Mouse (Mus musculus): ENCODE data around the gene Hebp1.

DNA sequence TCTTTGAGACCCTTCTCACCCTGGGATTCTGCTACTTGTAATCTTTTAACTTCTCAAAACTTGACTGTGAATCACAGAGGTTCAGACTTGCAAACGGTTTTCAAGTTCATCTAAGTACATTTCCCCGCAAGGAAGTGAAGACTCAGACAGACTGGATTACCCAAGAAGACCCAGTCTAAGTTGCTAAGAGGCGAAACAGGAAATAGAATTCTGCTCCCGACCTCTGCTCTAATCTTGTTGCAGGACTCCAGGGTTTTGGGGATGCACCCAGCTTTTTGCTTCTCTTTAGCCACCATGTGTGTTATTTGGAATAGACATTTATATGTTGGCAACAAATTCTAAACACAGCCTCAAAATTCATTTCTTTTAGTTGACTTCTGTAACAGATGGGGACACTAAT is 36.5 kb downstream of the Hebp1 start:
- TF ChIP-seq CTCF (IDR thresholded peaks at IDR 0.05; ENCODE audit: insufficient read depth, low read length): no peak
- TF ChIP-seq POLR2A (IDR thresholded peaks at IDR 0.05; ENCODE audit: borderline replicate concordance, extremely low read depth, low read depth, low read length): no peak
